Mouse (Mus musculus): ENCODE measurements around the gene Tuba1a. TPM values are rescaled to one million over a fixed set of nuclear protein-coding genes. Genes with fewer than 3 reads are reported as not detected.

The Tuba1a gene
- polyA plus RNA-seq (2015; fragmentation: Nextera tagmentation; extraction: Ambion mirVana): 1,001 and 1,036 TPM in 2 replicates

GRCm38 (mm10) chr15:98953401-98954356 is at the start of gene Tuba1a, which contains the start of gene Gm49450:
Tuba1a (minus strand) TSS chr15:98953703.
Gm49450 (minus strand) TSS chr15:98953551.
- H3K9me3 ChIP-seq (replicated peaks; ENCODE audit: control insufficient read depth, low read length): no peaks in the 10 kb centered on the region
- peak within 1 kb of the TSS; percentile 44 for H3K4me2 ChIP-seq (ENCODE audit: low read depth, low read length)
- peak within 1 kb of the TSS; percentile 93 for H3K9ac ChIP-seq (ENCODE audit: low read length)
- H3K27me3 ChIP-seq (ENCODE audit: control insufficient read depth, insufficient read depth, low read length): no peaks in the 10 kb centered on the region
- H3K27ac ChIP-seq (ENCODE audit: low read length): peak within 1 kb of the TSS; percentile 97
- 0 out of 2 replicates have a peak, but pooled peaks cover 2% of the 10 kb centered on the region for H3K4me1 ChIP-seq (ENCODE audit: control insufficient read depth, insufficient read depth, low read length)
- WGBS: 4% methylated on average over 28 of the region's 28 CpGs
- peak within 1 kb of the TSS; percentile 89 for H3K4me3 ChIP-seq (replicated peaks; ENCODE audit: low read length)
- peak; percentile 97 for ATAC-seq (ENCODE audit: insufficient read depth, low FRiP score)
- no peaks in the 10 kb centered on the region for H3K36me3 ChIP-seq (ENCODE audit: control insufficient read depth, insufficient read depth, low read length)

- peak; percentile 34; the same call in 1 of the 2 replicates for ATAC-seq (ENCODE audit: insufficient read depth, low FRiP score)
- Histone ChIP-seq H3K36me3 (ENCODE audit: control insufficient read depth, insufficient read depth, low read length) (no peaks in the 10 kb centered on the region), H3K27ac (ENCODE audit: low read length) (peak overlapping the region; percentile 33; the same call in 1 of the 2 replicates), H3K9me3 (replicated peaks; ENCODE audit: control insufficient read depth, low read length) (no peaks in the 10 kb centered on the region), H3K9ac (ENCODE audit: low read length) (peak overlapping the region; percentile 62), H3K27me3 (ENCODE audit: control insufficient read depth, insufficient read depth, low read length) (no peaks in the 10 kb centered on the region), H3K4me1 (ENCODE audit: control insufficient read depth, insufficient read depth, low read length) (peaks cover 14% of the 10 kb centered on the region), H3K4me2 (ENCODE audit: low read depth, low read length) (peak overlapping the region; percentile 61), H3K4me3 (replicated peaks; ENCODE audit: low read length) (peak overlapping the region; percentile 33)
- WGBS: 11% methylated on average over 17 of the region's 17 CpGs
These were observed 48.0 kb upstream of the Tuba1a start for GRCm38 (mm10) chr15:99001451-99001931.

GRCm38 (mm10) chr15:99000535-99001283 is 47.2 kb upstream of the Tuba1a start:
- ATAC-seq (ENCODE audit: insufficient read depth, low FRiP score): no peak
- Histone ChIP-seq H3K4me2 (ENCODE audit: low read depth, low read length) (peak overlapping the region; percentile 61; the same call in 1 of the 2 replicates), H3K27me3 (ENCODE audit: control insufficient read depth, insufficient read depth, low read length) (no peaks in the 10 kb centered on the region)

GRCm38 (mm10) chr15:98998775-98999157 is 45.3 kb upstream of the Tuba1a start:
- H3K4me2 ChIP-seq (ENCODE audit: low read depth, low read length): no peak overlapping the region
- no peak overlapping the region for H3K4me3 ChIP-seq (replicated peaks; ENCODE audit: low read length)
- peaks cover 14% of the 10 kb centered on the region for H3K4me1 ChIP-seq (ENCODE audit: control insufficient read depth, insufficient read depth, low read length)
- no peak overlapping the region for H3K9ac ChIP-seq (ENCODE audit: low read length)
- no peak for ATAC-seq (ENCODE audit: insufficient read depth, low FRiP score)
- no peaks in the 10 kb centered on the region for H3K36me3 ChIP-seq (ENCODE audit: control insufficient read depth, insufficient read depth, low read length)
- no peak overlapping the region; the same call in 1 of the 2 replicates for H3K27ac ChIP-seq (ENCODE audit: low read length)
- H3K27me3 ChIP-seq (ENCODE audit: control insufficient read depth, insufficient read depth, low read length): no peaks in the 10 kb centered on the region
- no peaks in the 10 kb centered on the region for H3K9me3 ChIP-seq (replicated peaks; ENCODE audit: control insufficient read depth, low read length)
- WGBS: 46% methylated on average over 6 of the region's 6 CpGs

More at GRCm38 (mm10) chr15:99000535-99001283, 47.2 kb upstream of the Tuba1a start:
- no peaks in the 10 kb centered on the region for H3K36me3 ChIP-seq (ENCODE audit: control insufficient read depth, insufficient read depth, low read length)
- 0 out of 2 replicates have a peak overlapping the region, but pooled peaks have one; percentile 33 for H3K27ac ChIP-seq (ENCODE audit: low read length)
- H3K9me3 ChIP-seq (replicated peaks; ENCODE audit: control insufficient read depth, low read length): no peaks in the 10 kb centered on the region
- WGBS: 35% methylated on average over 14 of the region's 14 CpGs
- peak overlapping the region; percentile 62; the same call in 1 of the 2 replicates for H3K9ac ChIP-seq (ENCODE audit: low read length)
- peaks cover 14% of the 10 kb centered on the region for H3K4me1 ChIP-seq (ENCODE audit: control insufficient read depth, insufficient read depth, low read length)
- H3K4me3 ChIP-seq (replicated peaks; ENCODE audit: low read length): no peak overlapping the region

GRCm38 (mm10) chr15:98997938-98998774 is 44.7 kb upstream of the Tuba1a start:
- Histone ChIP-seq H3K27ac (ENCODE audit: low read length) (no peak overlapping the region; the same call in 1 of the 2 replicates), H3K36me3 (ENCODE audit: control insufficient read depth, insufficient read depth, low read length) (no peaks in the 10 kb centered on the region), H3K4me2 (ENCODE audit: low read depth, low read length) (no peak overlapping the region), H3K9ac (ENCODE audit: low read length) (no peak overlapping the region), H3K4me3 (replicated peaks; ENCODE audit: low read length) (no peak overlapping the region), H3K4me1 (ENCODE audit: control insufficient read depth, insufficient read depth, low read length) (peaks cover 14% of the 10 kb centered on the region), H3K27me3 (ENCODE audit: control insufficient read depth, insufficient read depth, low read length) (no peaks in the 10 kb centered on the region), H3K9me3 (replicated peaks; ENCODE audit: control insufficient read depth, low read length) (no peaks in the 10 kb centered on the region)
- WGBS: 35% methylated on average over 13 of the region's 13 CpGs
- ATAC-seq (ENCODE audit: insufficient read depth, low FRiP score): peak; percentile 20; the same call in 1 of the 2 replicates

GRCm38 (mm10) chr15:98996840-98997239 is 43.3 kb upstream of the Tuba1a start:
- no peak for ATAC-seq (ENCODE audit: insufficient read depth, low FRiP score)
- Histone ChIP-seq H3K4me1 (ENCODE audit: control insufficient read depth, insufficient read depth, low read length) (peaks cover 19% of the 10 kb centered on the region), H3K9ac (ENCODE audit: low read length) (0 out of 2 replicates have a peak overlapping the region, but pooled peaks have one; percentile 10), H3K27ac (ENCODE audit: low read length) (no peak overlapping the region), H3K36me3 (ENCODE audit: control insufficient read depth, insufficient read depth, low read length) (no peaks in the 10 kb centered on the region), H3K9me3 (replicated peaks; ENCODE audit: control insufficient read depth, low read length) (no peaks in the 10 kb centered on the region), H3K27me3 (ENCODE audit: control insufficient read depth, insufficient read depth, low read length) (no peaks in the 10 kb centered on the region), H3K4me3 (replicated peaks; ENCODE audit: low read length) (no peak overlapping the region), H3K4me2 (ENCODE audit: low read depth, low read length) (no peak overlapping the region)
- 82% methylated on average over 7 of the region's 7 CpGs for WGBS

- H3K4me1 ChIP-seq (ENCODE audit: control insufficient read depth, insufficient read depth, low read length): peaks cover 18% of the 10 kb centered on the region
- H3K27ac ChIP-seq (ENCODE audit: low read length): no peak overlapping the region
- no peak for ATAC-seq (ENCODE audit: insufficient read depth, low FRiP score)
- no peaks in the 10 kb centered on the region for H3K9me3 ChIP-seq (replicated peaks; ENCODE audit: control insufficient read depth, low read length)
- no peak overlapping the region for H3K4me3 ChIP-seq (replicated peaks; ENCODE audit: low read length)
- H3K9ac ChIP-seq (ENCODE audit: low read length): no peak overlapping the region
- 82% methylated on average over 9 of the region's 9 CpGs for WGBS
- no peaks in the 10 kb centered on the region for H3K27me3 ChIP-seq (ENCODE audit: control insufficient read depth, insufficient read depth, low read length)
- no peak overlapping the region for H3K4me2 ChIP-seq (ENCODE audit: low read depth, low read length)
- H3K36me3 ChIP-seq (ENCODE audit: control insufficient read depth, insufficient read depth, low read length): no peaks in the 10 kb centered on the region
These were observed 41.5 kb upstream of the Tuba1a start for GRCm38 (mm10) chr15:98994957-98995520.

GRCm38 (mm10) chr15:98993865-98994264 is 40.4 kb upstream of the Tuba1a start:
- no peaks in the 10 kb centered on the region for H3K27me3 ChIP-seq (ENCODE audit: control insufficient read depth, insufficient read depth, low read length)
- H3K4me3 ChIP-seq (replicated peaks; ENCODE audit: low read length): no peak overlapping the region
- no peak overlapping the region for H3K9ac ChIP-seq (ENCODE audit: low read length)
- H3K27ac ChIP-seq (ENCODE audit: low read length): no peak overlapping the region; the same call in 1 of the 2 replicates
- no peaks in the 10 kb centered on the region for H3K36me3 ChIP-seq (ENCODE audit: control insufficient read depth, insufficient read depth, low read length)
- H3K9me3 ChIP-seq (replicated peaks; ENCODE audit: control insufficient read depth, low read length): no peaks in the 10 kb centered on the region
- under 1% methylated on average over 11 of the region's 11 CpGs for WGBS
- H3K4me2 ChIP-seq (ENCODE audit: low read depth, low read length): peak overlapping the region; percentile 82; the same call in 1 of the 2 replicates
- ATAC-seq (ENCODE audit: insufficient read depth, low FRiP score): no peak
- H3K4me1 ChIP-seq (ENCODE audit: control insufficient read depth, insufficient read depth, low read length): peaks cover 22% of the 10 kb centered on the region

Measured in stomach, embryonic 16.5 days (tissue).